12 mouse cellular contexts compared by ENCODE assay signal in genomic region chr2:4864817-4865296, GRCm38 (mm10). TPM values are rescaled to one million over a fixed set of nuclear protein-coding genes. Genes with fewer than 3 reads are reported as not detected.
DNase-seq lines count a peak whose midpoint lies in the region; ATAC-seq and TF ChIP-seq lines count a peak whose summit lies in the region.
"Had no signal": no experiment of that assay in that cellular context is flagged by ENCODE, and none has a peak within 500 bp of the region (broad histone marks: within the 10 kb centered on the region; RNA-seq: fewer than 3 reads in every experiment).

No protein-coding gene starts in this region.

- H3K27me3 ChIP-seq in hindbrain, embryonic 11.5 days (ENCODE audit: control insufficient read depth, insufficient read depth, low read length), result no peaks in the 10 kb centered on the region
- H3K27me3 ChIP-seq in hindbrain, embryonic 10.5 days (ENCODE audit: insufficient read depth, poor library complexity, severe bottlenecking), result no peaks in the 10 kb centered on the region
- H3K27me3 ChIP-seq in stomach, embryonic 14.5 days (ENCODE audit: control insufficient read depth, insufficient read depth, low read length), result no peaks in the 10 kb centered on the region
- no peaks in the 10 kb centered on the region for H3K27me3 ChIP-seq in stomach, postnatal 0 days (ENCODE audit: control insufficient read depth, insufficient read depth, low read length)
- no peaks in the 10 kb centered on the region; the same call in 1 of the 2 replicates for H3K27me3 ChIP-seq in midbrain, embryonic 12.5 days
- H3K27me3 ChIP-seq in liver, embryonic 11.5 days (replicated peaks; ENCODE audit: control insufficient read depth, insufficient read depth, low read length), result no peaks in the 10 kb centered on the region
- H3K27me3 ChIP-seq: heart, embryonic 13.5 days had no signal

- ATAC-seq in hindbrain, embryonic 11.5 days (ENCODE audit: low FRiP score), result peak; percentile 38; the same call in 1 of the 2 replicates
- 0 out of 2 replicates have a peak, but pooled peaks have one; percentile 19 for ATAC-seq in stomach, embryonic 14.5 days (ENCODE audit: insufficient number of reproducible peaks, insufficient read depth, low FRiP score, low read depth)
- no peak for ATAC-seq in stomach, postnatal 0 days (ENCODE audit: low FRiP score, low TSS enrichment)
- ATAC-seq in midbrain, embryonic 12.5 days (ENCODE audit: low FRiP score, low read depth), result peak; percentile 23; the same call in 1 of the 2 replicates
- no peak for ATAC-seq in liver, embryonic 11.5 days (replicated peaks; ENCODE audit: low FRiP score)

- TF ChIP-seq CTCF in stomach, postnatal 0 days (IDR thresholded peaks at IDR 0.05; ENCODE audit: low read depth), result no peak

- H3K27ac ChIP-seq in hindbrain, embryonic 11.5 days (ENCODE audit: low read depth, low read length), result no peak overlapping the region
- H3K27ac ChIP-seq in hindbrain, embryonic 10.5 days, result no peak overlapping the region
- no peak overlapping the region for H3K27ac ChIP-seq in stomach, embryonic 14.5 days (ENCODE audit: low read length)
- H3K27ac ChIP-seq in stomach, postnatal 0 days (replicated peaks), result no peak overlapping the region
- H3K27ac ChIP-seq in midbrain, embryonic 12.5 days (replicated peaks), result no peak overlapping the region
- no peak overlapping the region for H3K27ac ChIP-seq in liver, embryonic 11.5 days (ENCODE audit: low read depth, low read length)
- H3K27ac ChIP-seq: heart, embryonic 13.5 days; kidney, postnatal 0 days; liver, embryonic 14.5 days had no signal

- no peak overlapping the region for H3K4me3 ChIP-seq in hindbrain, embryonic 11.5 days (ENCODE audit: low read depth, low read length)
- H3K4me3 ChIP-seq in hindbrain, embryonic 10.5 days, result no peak overlapping the region
- no peak overlapping the region for H3K4me3 ChIP-seq in stomach, embryonic 14.5 days (ENCODE audit: low read depth, low read length)
- no peak overlapping the region for H3K4me3 ChIP-seq in stomach, postnatal 0 days (ENCODE audit: low read depth, low read length)
- no peak overlapping the region for H3K4me3 ChIP-seq in midbrain, embryonic 12.5 days
- no peak overlapping the region for H3K4me3 ChIP-seq in liver, embryonic 11.5 days (ENCODE audit: low read depth, low read length)
- H3K4me3 ChIP-seq: heart, embryonic 13.5 days had no signal

- TF ChIP-seq EP300 in stomach, postnatal 0 days (optimal IDR thresholded peaks at IDR 0.05), result no peak

- H3K4me2 ChIP-seq in hindbrain, embryonic 11.5 days (replicated peaks; ENCODE audit: low read depth, low read length), result no peak overlapping the region
- no peak overlapping the region for H3K4me2 ChIP-seq in stomach, embryonic 14.5 days (replicated peaks; ENCODE audit: low read depth, low read length)
- H3K4me2 ChIP-seq in stomach, postnatal 0 days (replicated peaks; ENCODE audit: low read depth), result no peak overlapping the region
- H3K4me2 ChIP-seq in midbrain, embryonic 12.5 days (replicated peaks), result no peak overlapping the region
- H3K4me2 ChIP-seq in liver, embryonic 11.5 days, result no peak overlapping the region
- H3K4me2 ChIP-seq: heart, embryonic 13.5 days had no signal

- no peaks in the 10 kb centered on the region for H3K4me1 ChIP-seq in hindbrain, embryonic 11.5 days (replicated peaks; ENCODE audit: control insufficient read depth, insufficient read depth, low read length)
- H3K4me1 ChIP-seq in hindbrain, embryonic 10.5 days (replicated peaks), result no peaks in the 10 kb centered on the region
- no peaks in the 10 kb centered on the region for H3K4me1 ChIP-seq in stomach, embryonic 14.5 days (ENCODE audit: control insufficient read depth, insufficient read depth, low read length)
- no peaks in the 10 kb centered on the region for H3K4me1 ChIP-seq in stomach, postnatal 0 days (replicated peaks; ENCODE audit: control insufficient read depth, insufficient read depth)
- no peaks in the 10 kb centered on the region for H3K4me1 ChIP-seq in midbrain, embryonic 12.5 days
- no peaks in the 10 kb centered on the region for H3K4me1 ChIP-seq in liver, embryonic 11.5 days (replicated peaks; ENCODE audit: control insufficient read depth, insufficient read depth, low read length)
- H3K4me1 ChIP-seq: heart, embryonic 13.5 days had no signal

- no peaks in the 10 kb centered on the region for H3K36me3 ChIP-seq in hindbrain, embryonic 11.5 days (ENCODE audit: control insufficient read depth, insufficient read depth, low read length)
- H3K36me3 ChIP-seq in hindbrain, embryonic 10.5 days, result no peaks in the 10 kb centered on the region
- H3K36me3 ChIP-seq in stomach, embryonic 14.5 days (ENCODE audit: control insufficient read depth, insufficient read depth, low read length), result no peaks in the 10 kb centered on the region
- no peaks in the 10 kb centered on the region for H3K36me3 ChIP-seq in stomach, postnatal 0 days (ENCODE audit: control insufficient read depth, insufficient read depth, low read length)
- H3K36me3 ChIP-seq in midbrain, embryonic 12.5 days, result no peaks in the 10 kb centered on the region
- no peaks in the 10 kb centered on the region for H3K36me3 ChIP-seq in liver, embryonic 11.5 days (ENCODE audit: control insufficient read depth, insufficient read depth, low read length)
- H3K36me3 ChIP-seq: heart, embryonic 13.5 days had no signal

- no peak for DNase-seq in hindbrain, embryonic 11.5 days (ENCODE audit: low spot score)
- DNase-seq in hindbrain, embryonic 10.5 days (ENCODE audit: low spot score), result no peak
- DNase-seq in stomach, postnatal 0 days (ENCODE audit: low spot score), result no peak
- DNase-seq in liver, embryonic 11.5 days (ENCODE audit: low spot score), result no peak
- no peak for DNase-seq in adrenal gland, adult (ENCODE audit: inconsistent age in 2 of 2, low spot score in 1 of 2)
- DNase-seq in cerebellum, adult 9-10 months, result no peak
- DNase-seq: layer of hippocampus, adult 9-11 months had no signal

- 50% methylated on average over 9 of the region's 9 CpGs for WGBS in hindbrain, embryonic 11.5 days
- WGBS in hindbrain, embryonic 10.5 days, result 54% methylated on average over 9 of the region's 9 CpGs
- 45% methylated on average over 9 of the region's 9 CpGs for WGBS in stomach, embryonic 14.5 days
- WGBS in stomach, postnatal 0 days, result 42% methylated on average over 9 of the region's 9 CpGs
- 51% methylated on average over 9 of the region's 9 CpGs for WGBS in midbrain, embryonic 12.5 days
- WGBS in liver, embryonic 11.5 days, result 47% methylated on average over 9 of the region's 9 CpGs

- H3K9me3 ChIP-seq in hindbrain, embryonic 11.5 days (ENCODE audit: control insufficient read depth, low read length), result no peaks in the 10 kb centered on the region
- no peaks in the 10 kb centered on the region for H3K9me3 ChIP-seq in hindbrain, embryonic 10.5 days
- no peaks in the 10 kb centered on the region for H3K9me3 ChIP-seq in stomach, embryonic 14.5 days (ENCODE audit: control insufficient read depth, low read depth, low read length)
- H3K9me3 ChIP-seq in stomach, postnatal 0 days (ENCODE audit: control insufficient read depth, low read length), result no peaks in the 10 kb centered on the region
- no peaks in the 10 kb centered on the region for H3K9me3 ChIP-seq in midbrain, embryonic 12.5 days
- H3K9me3 ChIP-seq in liver, embryonic 11.5 days (ENCODE audit: control insufficient read depth, low read length), result no peaks in the 10 kb centered on the region
- H3K9me3 ChIP-seq: heart, embryonic 13.5 days had no signal

- no peak overlapping the region for H3K9ac ChIP-seq in hindbrain, embryonic 11.5 days (ENCODE audit: low read depth, low read length)
- no peak overlapping the region for H3K9ac ChIP-seq in stomach, embryonic 14.5 days (replicated peaks; ENCODE audit: low read depth, low read length)
- no peak overlapping the region for H3K9ac ChIP-seq in stomach, postnatal 0 days (ENCODE audit: low read length)
- no peak overlapping the region; the same call in 1 of the 2 replicates for H3K9ac ChIP-seq in midbrain, embryonic 12.5 days (replicated peaks)
- H3K9ac ChIP-seq in liver, embryonic 11.5 days (ENCODE audit: low read depth, low read length), result no peak overlapping the region
- H3K9ac ChIP-seq: heart, embryonic 13.5 days; liver, embryonic 14.5 days had no signal

RNA-seq across cellular contexts. Expression of gene Sephs1, which starts 16.5 kb away (rescaled TPM):
- polyA plus RNA-seq in hindbrain, embryonic 11.5 days (2014; fragmentation: Nextera tagmentation; extraction: Ambion mirVana), result 113 and 129 TPM in 2 replicates
- polyA plus RNA-seq in hindbrain, embryonic 10.5 days (2016; fragmentation: Nextera tagmentation; extraction: Ambion mirVana), result 109 and 122 TPM in 2 replicates
- 81.9 and 83.5 TPM in 2 replicates for polyA plus RNA-seq in stomach, embryonic 14.5 days (2014; fragmentation: Nextera tagmentation; extraction: Ambion mirVana)
- 23.5 and 25.7 TPM in 2 replicates for polyA plus RNA-seq in stomach, postnatal 0 days (2015; fragmentation: Nextera tagmentation; extraction: Ambion mirVana)
- polyA plus RNA-seq in midbrain, embryonic 12.5 days (2016; fragmentation: Nextera tagmentation; extraction: Ambion mirVana), result 124 and 132 TPM in 2 replicates
- polyA plus RNA-seq in liver, embryonic 11.5 days (2014; fragmentation: Nextera tagmentation; extraction: Ambion mirVana), result 65.3 and 71.2 TPM in 2 replicates

RNA-seq across cellular contexts. Expression of gene Phyh, which starts 54.0 kb away (rescaled TPM):
- polyA plus RNA-seq in hindbrain, embryonic 11.5 days (2014; fragmentation: Nextera tagmentation; extraction: Ambion mirVana), result 47.0 and 50.1 TPM in 2 replicates
- polyA plus RNA-seq in hindbrain, embryonic 10.5 days (2016; fragmentation: Nextera tagmentation; extraction: Ambion mirVana), result 37.3 and 37.5 TPM in 2 replicates
- polyA plus RNA-seq in stomach, embryonic 14.5 days (2014; fragmentation: Nextera tagmentation; extraction: Ambion mirVana), result 59.0 and 64.2 TPM in 2 replicates
- 180 and 185 TPM in 2 replicates for polyA plus RNA-seq in stomach, postnatal 0 days (2015; fragmentation: Nextera tagmentation; extraction: Ambion mirVana)
- polyA plus RNA-seq in midbrain, embryonic 12.5 days (2016; fragmentation: Nextera tagmentation; extraction: Ambion mirVana), result 41.9 and 42.0 TPM in 2 replicates
- 42.1 and 45.1 TPM in 2 replicates for polyA plus RNA-seq in liver, embryonic 11.5 days (2014; fragmentation: Nextera tagmentation; extraction: Ambion mirVana)

Comparison
In these comparisons a context has a peak if more than half of its experiments do, and no peak if none do; other contexts are left out.
1. ATAC-seq: peak in hindbrain, embryonic 11.5 days (single experiment), stomach, embryonic 14.5 days (single experiment) and midbrain, embryonic 12.5 days (single experiment); none in stomach, postnatal 0 days (single experiment) and liver, embryonic 11.5 days (single experiment).